Mouse (Mus musculus): ENCODE measurements around the gene Stard5.
A peak's percentile ranks its signal among the peaks of the same experiment; 100 is the strongest.

The Stard5 gene

GRCm38 (mm10) chr7:83666087-83666595, 34.4 kb downstream of the Stard5 start:
- DNase-seq (ENCODE audit: low read depth) = no peak

- DNase-seq (ENCODE audit: low read depth) = no peak
Observed at GRCm38 (mm10) chr7:83667936-83668645, 36.3 kb downstream of the Stard5 start.

- DNase-seq (ENCODE audit: low read depth) = peak; percentile 40
Observed at GRCm38 (mm10) chr7:83668724-83669123, 37.0 kb downstream of the Stard5 start.

- no peak for DNase-seq (ENCODE audit: low read depth)
Observed at GRCm38 (mm10) chr7:83671573-83671972, 39.8 kb downstream of the Stard5 start.

- peak; percentile 76 for DNase-seq (ENCODE audit: low read depth)
Observed at GRCm38 (mm10) chr7:83675545-83676254, 43.9 kb downstream of the Stard5 start.

- no peak for DNase-seq (ENCODE audit: low read depth)
Observed at GRCm38 (mm10) chr7:83677296-83677695, 45.5 kb downstream of the Stard5 start.

GRCm38 (mm10) chr7:83678506-83678905, 46.7 kb downstream of the Stard5 start:
- no peak for DNase-seq (ENCODE audit: low read depth)

GRCm38 (mm10) chr7:83682640-83683274, 51.0 kb downstream of the Stard5 start:
- DNase-seq (ENCODE audit: low read depth) = no peak

- DNase-seq (ENCODE audit: low read depth) = peak; percentile 77
Observed at GRCm38 (mm10) chr7:83695449-83696212, 63.9 kb downstream of the Stard5 start.

GRCm38 (mm10) chr7:83699066-83699745, 67.4 kb downstream of the Stard5 start:
- DNase-seq (ENCODE audit: low read depth) = no peak

All from induced T-regulatory cell, adult 2 months (primary cell).